Mouse (Mus musculus) embryonic facial prominence, embryonic 14.5 days (tissue): Measurements from ENCODE around the gene Rnf113a2. TPM values are rescaled to one million over a fixed set of nuclear protein-coding genes. Genes with fewer than 3 reads are reported as not detected.

Experiments
- ATAC-seq: fragments of 200-750 bp; cut with Nextera tagmentation; 2 replicates; pipeline ENCODE4 v1.8.0; 2017; ENCODE audit warnings: low read depth, moderate number of reproducible peaks, moderate TSS enrichment
- DNase-seq: peaks from one replicate; pipeline ENCODE4 v3.0.0-alpha.2; 2015; ENCODE audit warnings: low spot score
- H3K27ac ChIP-seq: fragments of 300-500 bp; sonication (generic); replicated peaks from 2 replicates; pipeline ENCODE4 v1.5.1; 2014; ENCODE audit warnings: low read depth, mild to moderate bottlenecking, low read length, moderate library complexity
- H3K27me3 ChIP-seq: fragments of 300-500 bp; sonication (generic); replicated peaks from 2 replicates; pipeline ENCODE4 v1.6.1; 2014; ENCODE audit warnings: low read length; ENCODE audit not compliant: control insufficient read depth, insufficient read depth
- H3K36me3 ChIP-seq: fragments of 300-500 bp; sonication (generic); 2 replicates; pipeline ENCODE4 v1.6.1; 2014; ENCODE audit warnings: low read length, mixed read lengths; ENCODE audit not compliant: control insufficient read depth, insufficient read depth
- H3K4me1 ChIP-seq: fragments of 300-500 bp; sonication (generic); 2 replicates; pipeline ENCODE4 v1.6.1; 2014; ENCODE audit warnings: antibody characterized with exemption, low read length; ENCODE audit not compliant: control insufficient read depth, insufficient read depth
- H3K4me2 ChIP-seq: fragments of 300-500 bp; sonication (generic); 2 replicates; pipeline ENCODE4 v1.6.1; 2014; ENCODE audit warnings: low read depth, mild to moderate bottlenecking, low read length, moderate library complexity, mixed read lengths
- H3K4me3 ChIP-seq: fragments of 300-500 bp; sonication (generic); 2 replicates; pipeline ENCODE4 v1.5.1; 2014; ENCODE audit warnings: low read depth, mild to moderate bottlenecking, low read length
- H3K9ac ChIP-seq: fragments of 300-500 bp; sonication (generic); 2 replicates; pipeline ENCODE4 v1.6.1; 2014; ENCODE audit warnings: low read depth, mild to moderate bottlenecking, low read length, moderate library complexity, mixed read lengths
- H3K9me3 ChIP-seq: fragments of 300-500 bp; sonication (generic); 2 replicates; pipeline ENCODE4 v1.6.1; 2016; ENCODE audit warnings: low read length; ENCODE audit not compliant: control insufficient read depth
- WGBS: fragments of 180-500 bp; shearing (Covaris S2); extraction: QIAGEN DNeasy Blood & Tissue Kit; methylation state at CpG from one replicate; pipeline ENCODE4 v1.1.7; 2014; 5-methylcytosine and 5-hydroxymethylcytosine counted together
- polyA plus RNA-seq: library from polyadenylated mRNA; unstranded; fragments of >200 nt; fragmentation: Nextera tagmentation; extraction: Ambion mirVana; gene quantifications from 2 replicates; pipeline ENCODE4 v1.2.1, GENCODE M21; 2014

Gene Rnf113a2
- polyA plus RNA-seq, 1 experiment from 2014 or later, result 22.5 TPM

GRCm38 (mm10) chr12:84400653-84401052, 16.3 kb upstream of the Rnf113a2 start:
- H3K9me3 ChIP-seq, result no peaks in the 10 kb centered on the region
- WGBS, result 80% methylated on average over 3 of the region's 3 CpGs
- no peaks in the 10 kb centered on the region for H3K36me3 ChIP-seq
- H3K4me3 ChIP-seq, result no peak overlapping the region
- no peak for DNase-seq
- ATAC-seq, result no peak
- H3K4me1 ChIP-seq, result no peaks in the 10 kb centered on the region
- no peak overlapping the region for H3K9ac ChIP-seq
- H3K4me2 ChIP-seq, result no peak overlapping the region
- H3K27me3 ChIP-seq, result no peaks in the 10 kb centered on the region
- H3K27ac ChIP-seq, result no peak overlapping the region

GRCm38 (mm10) chr12:84402923-84403322, 14.1 kb upstream of the Rnf113a2 start:
- Histone ChIP-seq H3K4me2 (no peak overlapping the region), H3K27ac (no peak overlapping the region), H3K4me1 (no peaks in the 10 kb centered on the region), H3K36me3 (no peaks in the 10 kb centered on the region), H3K4me3 (no peak overlapping the region), H3K9ac (no peak overlapping the region), H3K9me3 (no peaks in the 10 kb centered on the region), H3K27me3 (no peaks in the 10 kb centered on the region)
- 72% methylated on average over 9 of the region's 9 CpGs for WGBS
- ATAC-seq (no peak), DNase-seq (no peak)

GRCm38 (mm10) chr12:84404541-84404940, 12.5 kb upstream of the Rnf113a2 start:
- Histone ChIP-seq H3K4me2 (no peak overlapping the region), H3K27me3 (no peaks in the 10 kb centered on the region), H3K9me3 (no peaks in the 10 kb centered on the region), H3K9ac (no peak overlapping the region), H3K4me3 (no peak overlapping the region), H3K27ac (no peak overlapping the region), H3K36me3 (no peaks in the 10 kb centered on the region), H3K4me1 (peaks cover 3% of the 10 kb centered on the region; the same call in 1 of the 2 replicates)
- DNase-seq (peak; percentile 19), ATAC-seq (no peak)
- WGBS, result 84% methylated on average over 6 of the region's 6 CpGs

GRCm38 (mm10) chr12:84407259-84407658, 9.7 kb upstream of the Rnf113a2 start:
- Histone ChIP-seq H3K9me3 (no peaks in the 10 kb centered on the region), H3K27ac (no peak overlapping the region), H3K9ac (no peak overlapping the region), H3K36me3 (no peaks in the 10 kb centered on the region), H3K27me3 (no peaks in the 10 kb centered on the region), H3K4me3 (no peak overlapping the region), H3K4me1 (peaks cover 3% of the 10 kb centered on the region; the same call in 1 of the 2 replicates), H3K4me2 (no peak overlapping the region)
- DNase-seq, result no peak
- no peak for ATAC-seq
- WGBS, result 62% methylated on average over 4 of the region's 4 CpGs

- Histone ChIP-seq H3K9ac (peak overlapping the region; percentile 87), H3K4me1 (peaks cover 3% of the 10 kb centered on the region; the same call in 1 of the 2 replicates), H3K27me3 (no peaks in the 10 kb centered on the region), H3K4me3 (peak overlapping the region; percentile 74), H3K27ac (peak overlapping the region; percentile 83), H3K9me3 (no peaks in the 10 kb centered on the region), H3K36me3 (no peaks in the 10 kb centered on the region), H3K4me2 (peak overlapping the region; percentile 85)
- WGBS, result 2% methylated on average over 24 of the region's 52 CpGs
- DNase-seq (peak; percentile 41), ATAC-seq (peak; percentile 45)
Observed at GRCm38 (mm10) chr12:84407874-84408818, 8.8 kb upstream of the Rnf113a2 start.

DNA sequence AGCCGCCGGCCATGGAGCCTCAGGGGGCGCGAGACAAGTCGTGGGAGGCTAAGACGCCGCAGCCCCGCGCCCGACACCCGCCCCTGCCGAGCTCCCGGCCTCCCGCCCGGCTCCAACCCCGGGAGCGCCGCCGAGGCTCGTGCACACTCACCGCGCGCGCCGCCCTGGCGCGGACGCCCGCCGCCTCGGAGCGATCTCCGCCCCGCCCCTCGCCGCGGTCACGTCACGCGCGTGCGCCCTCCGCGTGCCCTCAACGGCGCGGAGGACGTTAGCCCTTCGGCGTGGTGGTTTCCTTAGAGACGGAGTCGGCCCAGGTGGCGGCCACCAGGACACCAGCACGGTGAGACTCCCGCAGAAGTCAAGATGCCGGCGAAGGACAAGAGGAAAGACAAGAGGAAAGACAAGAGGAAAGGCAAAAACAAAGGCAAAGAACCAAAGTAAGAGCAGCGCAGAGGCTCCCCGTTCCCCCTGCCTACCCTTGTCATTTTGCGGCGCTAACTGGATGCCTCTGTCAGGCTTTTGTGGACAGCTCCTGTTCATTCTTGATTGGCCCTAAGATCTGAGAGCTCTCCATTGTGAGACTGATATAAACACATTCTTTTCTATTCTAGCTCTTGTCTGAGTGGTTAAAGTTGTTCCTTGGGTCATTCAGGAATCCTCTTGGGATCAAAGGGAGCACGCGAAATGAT, 8.0 kb upstream of the Rnf113a2 start, which contains the start of the genes Entpd5 and Bbof1:
Entpd5 (minus strand) TSS at position 211 of the 689 bp plus-strand sequence.
Bbof1 (plus strand) TSS at position 253 of the 689 bp plus-strand sequence.
- no peaks in the 10 kb centered on the region for H3K27me3 ChIP-seq
- H3K4me3 ChIP-seq, result peak within 1 kb of the TSS; percentile 74
- peaks cover 3% of the 10 kb centered on the region; the same call in 1 of the 2 replicates for H3K4me1 ChIP-seq
- WGBS, result 2% methylated on average over 31 of the region's 63 CpGs
- ATAC-seq (peak; percentile 93), DNase-seq (peak; percentile 90)
- H3K27ac ChIP-seq, result peak within 1 kb of the TSS; percentile 83
- H3K36me3 ChIP-seq, result no peaks in the 10 kb centered on the region
- H3K9me3 ChIP-seq, result no peaks in the 10 kb centered on the region
- H3K4me2 ChIP-seq, result peak within 1 kb of the TSS; percentile 85
- H3K9ac ChIP-seq, result peak within 1 kb of the TSS; percentile 87

DNA sequence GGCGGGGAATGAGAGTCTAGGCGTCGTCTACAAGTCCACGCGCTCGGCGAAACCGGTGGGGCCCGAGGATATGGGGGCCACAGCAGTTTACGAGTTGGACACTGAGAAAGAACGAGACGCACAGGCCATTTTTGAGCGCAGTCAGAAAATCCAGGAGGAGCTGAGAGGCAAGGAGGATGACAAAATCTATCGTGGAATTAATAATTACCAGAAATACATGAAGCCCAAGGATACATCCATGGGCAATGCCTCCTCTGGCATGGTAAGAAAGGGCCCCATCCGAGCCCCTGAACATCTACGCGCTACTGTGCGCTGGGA, 568 bp downstream of the Rnf113a2 start:
- DNase-seq, result no peak
- Histone ChIP-seq H3K27ac (0 out of 2 replicates have a peak overlapping the region, but pooled peaks have one; percentile 16), H3K4me2 (peak overlapping the region; percentile 77), H3K27me3 (no peaks in the 10 kb centered on the region), H3K36me3 (0 out of 2 replicates have a peak, but pooled peaks cover 3% of the 10 kb centered on the region), H3K9me3 (peaks cover 12% of the 10 kb centered on the region), H3K4me1 (no peaks in the 10 kb centered on the region), H3K4me3 (peak overlapping the region; percentile 57), H3K9ac (peak overlapping the region; percentile 79)
- 33% methylated on average over 18 of the region's 18 CpGs for WGBS
- ATAC-seq, result no peak

- ATAC-seq (no peak), DNase-seq (no peak)
- H3K36me3 ChIP-seq, result 0 out of 2 replicates have a peak, but pooled peaks cover 3% of the 10 kb centered on the region
- 56% methylated on average over 3 of the region's 3 CpGs for WGBS
- no peak overlapping the region for H3K4me2 ChIP-seq
- no peak overlapping the region for H3K9ac ChIP-seq
- H3K27me3 ChIP-seq, result no peaks in the 10 kb centered on the region
- H3K27ac ChIP-seq, result no peak overlapping the region
- H3K9me3 ChIP-seq, result no peaks in the 10 kb centered on the region
- no peaks in the 10 kb centered on the region for H3K4me1 ChIP-seq
- no peak overlapping the region for H3K4me3 ChIP-seq
Observed at GRCm38 (mm10) chr12:84423990-84424389, 7.0 kb downstream of the Rnf113a2 start.
